Mouse (Mus musculus) testis, postnatal 10 days (tissue): ENCODE results near the gene Epha3.
A peak's percentile ranks its signal among the peaks of the same experiment; 100 is the strongest.

Experiments
- DNase-seq: peaks from one replicate; pipeline ENCODE4 v3.0.0; 2021; ENCODE audit warnings: low spot score

Gene Epha3

GRCm38 (mm10) chr16:63863913-63864330 lies at the start of gene Epha3:
Epha3 (minus strand) TSS chr16:63864175.
- DNase-seq = peak; percentile 76

- DNase-seq = no peak
Observed at GRCm38 (mm10) chr16:63903425-63903824, 39.5 kb upstream of the Epha3 start.

DNA sequence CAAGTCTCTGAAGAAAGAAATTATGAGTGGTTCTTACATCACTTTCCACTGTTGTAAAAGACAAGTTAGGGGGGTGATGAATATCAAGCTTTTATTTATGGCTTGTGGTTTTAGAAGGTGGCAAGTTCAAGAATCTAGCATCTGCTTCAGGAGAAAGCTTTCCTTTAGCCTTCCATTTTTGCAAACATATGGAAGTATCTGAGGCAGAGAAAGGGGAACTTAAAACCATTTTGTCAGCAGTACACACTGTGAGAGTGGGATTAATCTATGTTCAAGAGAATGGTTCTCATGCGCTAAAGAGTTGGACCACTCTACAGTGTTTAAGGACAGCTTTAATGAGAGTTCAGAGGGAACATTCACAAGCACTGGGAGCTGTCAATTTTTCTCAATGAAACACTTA lies 17.2 kb upstream of the Epha3 start:
- no peak for DNase-seq

- DNase-seq = peak; percentile 54
Observed at GRCm38 (mm10) chr16:63872313-63872712, 8.3 kb upstream of the Epha3 start.

GRCm38 (mm10) chr16:63864463-63864976 lies 545 bp upstream of the Epha3 start:
- DNase-seq = no peak

DNA sequence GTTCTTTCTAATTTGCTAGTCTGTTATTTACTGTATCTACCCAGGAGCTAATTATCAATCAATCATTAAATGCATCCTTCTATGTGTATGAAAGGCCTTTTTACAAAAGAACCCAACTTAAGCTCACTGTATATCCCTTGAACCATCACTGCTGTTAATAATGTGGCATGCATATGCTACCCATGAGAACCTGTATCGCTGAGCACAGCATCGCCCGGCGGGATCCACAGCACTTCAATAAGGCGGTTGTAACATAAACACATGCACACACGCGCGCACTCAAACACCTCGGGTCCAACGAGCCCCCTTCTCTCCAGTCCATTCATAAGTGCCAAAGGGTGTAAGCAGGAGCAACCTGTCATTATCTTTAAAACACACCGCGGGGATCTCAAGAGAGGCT lies 794 bp downstream of the Epha3 start:
- no peak for DNase-seq

DNA sequence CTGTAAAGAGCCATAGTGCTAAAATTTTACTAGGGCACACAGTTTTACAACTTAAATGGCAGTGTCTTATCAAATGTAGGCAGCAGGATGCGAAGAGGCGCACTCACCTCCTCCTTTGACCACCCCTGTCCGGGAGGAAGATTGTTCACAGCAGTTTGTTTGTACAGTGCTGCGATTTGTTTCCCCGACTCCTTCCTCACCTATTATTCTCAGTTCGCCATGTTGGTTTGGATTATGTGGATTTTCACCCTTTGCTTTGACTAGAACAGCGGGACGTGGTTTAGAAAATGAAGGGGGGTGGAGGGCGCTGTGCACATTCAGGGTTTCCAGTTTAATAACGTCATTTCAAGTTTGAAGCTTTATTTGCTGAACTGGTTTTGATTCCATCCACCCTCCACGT lies 6.4 kb downstream of the Epha3 start:
- no peak for DNase-seq

DNA sequence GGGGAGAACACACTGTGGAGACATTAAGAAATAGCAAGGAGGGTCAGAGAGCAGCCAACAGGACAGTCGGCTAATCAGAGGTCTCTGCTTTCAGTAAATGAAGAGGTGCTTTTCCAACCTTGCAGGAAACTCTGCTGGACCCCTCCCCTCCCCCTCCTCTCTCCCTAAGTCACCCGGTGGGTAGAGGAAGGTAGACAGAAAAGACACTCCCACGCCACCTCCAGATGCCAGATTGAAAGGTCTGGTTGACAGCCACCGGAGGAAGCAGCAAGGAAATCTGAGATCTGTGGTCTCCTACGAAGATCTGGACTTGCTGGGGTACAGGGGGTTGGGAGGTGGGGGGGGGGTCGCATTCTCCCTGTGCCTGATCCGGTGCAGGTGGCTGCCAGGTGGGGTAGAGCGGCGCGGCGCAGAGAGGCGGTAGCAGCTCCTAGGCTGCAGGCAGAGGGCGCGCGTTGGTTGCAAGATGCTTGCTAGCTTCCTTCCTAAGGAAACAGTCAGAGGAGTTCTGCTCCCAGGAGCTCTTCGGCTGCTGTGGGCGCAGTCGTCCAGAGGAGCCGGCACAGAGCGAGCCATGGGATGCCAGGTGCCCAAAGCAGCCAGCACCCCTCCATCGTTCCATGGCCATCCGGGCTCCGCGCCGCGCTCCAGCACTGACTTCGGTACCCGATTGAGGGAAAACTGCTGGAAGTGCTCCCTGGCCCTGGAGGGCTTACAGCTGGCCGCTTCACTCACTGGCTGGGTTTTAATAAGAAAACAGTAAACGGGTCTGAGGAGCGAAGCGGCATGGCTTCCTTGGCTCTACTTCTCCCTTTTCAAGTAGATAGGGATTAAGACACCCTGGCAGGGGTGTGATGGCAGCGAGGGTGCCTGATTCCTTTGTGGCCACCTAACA lies 7.1 kb downstream of the Epha3 start:
- DNase-seq = peak; percentile 83

DNA sequence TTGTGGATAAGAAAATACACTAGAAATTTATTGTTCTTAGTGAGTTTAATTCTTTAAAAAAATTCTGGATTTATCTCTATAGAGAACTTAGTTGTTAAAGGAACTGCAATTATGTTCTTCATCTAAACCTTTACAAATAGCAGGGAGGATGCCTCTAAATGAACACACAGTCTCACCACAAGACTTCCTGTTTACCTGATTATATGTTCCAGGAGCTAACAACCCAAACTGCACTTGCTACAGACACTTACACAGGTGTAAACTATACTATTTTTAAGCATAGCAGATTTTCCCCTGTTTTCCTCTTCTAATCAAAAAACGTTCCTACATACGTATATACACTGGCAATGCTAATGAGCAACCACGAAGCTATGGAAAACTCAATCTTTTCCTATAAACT lies 13.7 kb downstream of the Epha3 start:
- no peak for DNase-seq

DNA sequence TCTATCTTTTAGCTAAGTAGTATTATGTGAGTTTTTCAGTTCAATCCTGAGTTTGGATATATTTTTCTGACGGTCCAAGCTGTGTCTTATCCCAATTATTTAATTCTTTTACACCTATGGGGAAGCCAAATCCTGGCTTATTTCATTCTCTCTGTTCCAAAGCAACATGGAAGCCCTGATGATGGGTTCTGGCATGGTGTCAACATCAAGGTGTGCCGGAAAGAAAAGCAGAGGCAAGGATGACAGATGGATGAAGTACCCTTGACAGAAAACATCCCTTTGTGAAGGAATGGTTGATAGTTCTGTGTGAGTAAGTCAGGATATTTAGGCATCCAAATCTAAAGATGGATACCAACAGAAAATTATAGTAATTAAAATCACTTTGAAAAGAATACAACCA lies 21.1 kb downstream of the Epha3 start:
- DNase-seq = no peak

GRCm38 (mm10) chr16:63837466-63837865 lies 26.5 kb downstream of the Epha3 start:
- no peak for DNase-seq

GRCm38 (mm10) chr16:63821164-63821563 lies 42.8 kb downstream of the Epha3 start:
- DNase-seq = no peak

DNA sequence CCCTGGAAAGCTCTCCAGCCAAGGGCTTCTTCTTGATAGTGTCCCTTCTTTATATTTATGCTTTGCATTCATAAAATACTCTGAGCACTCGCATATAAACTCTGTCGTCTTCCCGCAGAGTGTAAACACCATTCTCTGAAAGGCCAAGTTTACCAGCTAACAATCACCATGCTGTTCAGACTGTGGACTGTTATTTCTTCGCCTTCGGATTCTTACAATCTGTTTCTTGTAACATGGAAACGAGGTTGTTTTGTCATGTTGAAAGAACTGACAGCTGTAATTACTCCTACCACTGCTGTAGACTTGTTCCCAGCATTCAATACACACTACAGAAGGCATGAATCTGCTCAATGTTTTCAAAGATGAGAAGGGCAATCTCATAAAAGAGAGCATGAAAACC lies 46.4 kb downstream of the Epha3 start:
- no peak for DNase-seq

DNA sequence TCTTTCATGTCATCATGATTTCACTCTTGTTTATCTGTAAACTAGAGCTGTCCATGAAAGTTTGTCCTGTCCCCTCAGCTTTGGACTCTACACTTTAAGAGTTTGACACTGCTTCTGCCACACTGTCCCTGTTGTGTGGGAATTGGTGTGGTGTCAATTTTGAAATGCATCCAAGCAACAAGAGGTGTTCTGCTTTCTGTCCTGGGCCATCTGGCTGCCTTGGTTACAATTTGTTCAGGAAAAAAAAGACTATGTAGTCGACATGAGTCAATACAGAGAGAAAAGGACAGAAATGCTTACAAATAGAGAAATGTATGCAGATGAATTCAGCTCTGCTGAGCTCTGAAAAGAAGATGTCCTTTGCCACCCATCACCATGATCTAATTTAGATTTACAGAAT lies 47.3 kb downstream of the Epha3 start:
- DNase-seq = no peak

GRCm38 (mm10) chr16:63809871-63810270 lies 54.1 kb downstream of the Epha3 start:
- DNase-seq = no peak

GRCm38 (mm10) chr16:63808991-63809390 lies 55.0 kb downstream of the Epha3 start:
- no peak for DNase-seq

GRCm38 (mm10) chr16:63806437-63807129 lies 57.4 kb downstream of the Epha3 start:
- no peak for DNase-seq

- DNase-seq = no peak
Observed at GRCm38 (mm10) chr16:63806025-63806424, 58.0 kb downstream of the Epha3 start.

- no peak for DNase-seq
Observed at GRCm38 (mm10) chr16:63801436-63801835, 62.5 kb downstream of the Epha3 start.

DNA sequence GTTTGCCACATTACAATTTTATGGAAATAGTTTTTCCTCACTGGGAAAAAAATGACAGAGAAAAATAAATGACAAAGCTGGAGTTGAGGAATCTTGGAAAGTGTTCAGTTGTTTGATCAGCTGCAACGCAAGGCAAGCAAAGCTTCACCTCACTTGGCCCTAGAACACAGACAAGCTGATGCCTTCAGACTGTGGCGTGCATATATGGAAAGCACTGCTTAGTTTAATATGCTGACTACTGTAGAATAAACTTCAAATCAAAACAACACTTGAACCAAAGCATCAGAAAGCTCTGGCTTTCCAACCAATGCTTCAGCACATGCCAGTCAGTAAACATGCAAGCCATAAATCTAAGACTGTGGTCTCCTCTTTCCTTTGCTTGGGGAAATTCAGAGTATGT lies 65.6 kb downstream of the Epha3 start:
- DNase-seq = no peak

DNA sequence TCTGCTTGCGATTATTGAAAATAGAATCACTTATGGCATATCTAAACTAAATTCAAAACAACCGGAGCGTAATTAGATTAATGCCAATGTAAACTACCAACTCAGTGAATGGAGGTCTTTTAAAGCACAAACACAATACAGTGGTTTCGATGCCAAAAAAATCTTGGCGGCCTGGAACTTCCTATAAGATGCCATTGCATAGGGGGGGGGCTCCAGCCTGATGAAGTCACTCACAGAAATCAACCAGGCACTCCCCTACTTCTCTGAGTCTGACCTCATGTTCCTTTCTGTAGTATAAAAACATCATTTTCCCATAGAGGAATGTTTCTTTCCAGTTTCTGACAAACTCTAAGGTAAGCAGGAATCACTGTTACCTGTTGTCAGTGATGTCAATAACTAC lies 69.7 kb downstream of the Epha3 start:
- no peak for DNase-seq

- DNase-seq = no peak
Observed at GRCm38 (mm10) chr16:63793805-63794204, 70.2 kb downstream of the Epha3 start.

GRCm38 (mm10) chr16:63792084-63792483 lies 71.9 kb downstream of the Epha3 start:
- DNase-seq = no peak
